Mouse (Mus musculus) gonadal fat pad, adult 2 months (tissue): ENCODE results near the gene Pitpnm2. TPM values are rescaled to one million over a fixed set of nuclear protein-coding genes. Genes with fewer than 3 reads are reported as not detected.

ENCODE experiments used
- DNase-seq: peaks from one replicate; pipeline ENCODE4 v3.0.0-alpha.2; 2012; ENCODE audit warnings: low read depth
- polyA plus RNA-seq: library from polyadenylated mRNA; depleted of rRNA; stranded (reverse); fragments of >200 nt; gene quantifications from 2 replicates; pipeline ENCODE4 v1.2.3, GENCODE M21; 2012

Gene Pitpnm2
- polyA plus RNA-seq, 1 experiment: 42.9 TPM

DNA sequence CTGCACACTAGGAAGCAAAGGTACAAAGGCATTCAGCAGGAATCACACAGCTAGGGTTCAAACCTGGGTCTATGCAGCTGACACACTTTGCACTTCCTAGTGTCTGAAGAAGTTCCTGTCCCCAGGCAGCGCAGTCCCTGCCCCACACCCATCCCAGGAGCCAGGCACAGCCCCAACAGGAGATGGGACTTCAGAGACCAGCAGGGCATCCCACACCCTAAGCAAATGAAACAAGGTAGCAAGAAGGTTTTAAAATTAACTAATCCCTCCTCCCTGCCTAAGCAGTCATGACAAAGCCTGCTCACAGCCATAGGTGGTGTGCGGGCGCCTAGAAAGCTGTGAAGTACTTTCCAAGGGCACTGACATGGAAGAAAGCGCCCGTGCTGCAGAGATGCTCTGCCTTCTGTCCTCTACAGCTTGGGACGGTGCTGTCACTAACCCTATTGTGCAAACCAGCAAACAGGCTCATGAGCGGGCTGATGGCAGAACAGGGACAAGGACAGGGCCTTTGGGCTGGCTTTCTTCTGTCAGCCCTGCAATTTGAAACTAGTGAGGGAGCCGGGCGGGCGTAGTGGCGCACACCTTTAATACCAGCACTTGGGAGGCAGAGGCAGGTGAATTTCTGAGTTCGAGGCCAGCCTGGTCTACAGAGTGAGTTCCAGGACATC lies 68.9 kb downstream of the Pitpnm2 start:
- DNase-seq: no peak

DNA sequence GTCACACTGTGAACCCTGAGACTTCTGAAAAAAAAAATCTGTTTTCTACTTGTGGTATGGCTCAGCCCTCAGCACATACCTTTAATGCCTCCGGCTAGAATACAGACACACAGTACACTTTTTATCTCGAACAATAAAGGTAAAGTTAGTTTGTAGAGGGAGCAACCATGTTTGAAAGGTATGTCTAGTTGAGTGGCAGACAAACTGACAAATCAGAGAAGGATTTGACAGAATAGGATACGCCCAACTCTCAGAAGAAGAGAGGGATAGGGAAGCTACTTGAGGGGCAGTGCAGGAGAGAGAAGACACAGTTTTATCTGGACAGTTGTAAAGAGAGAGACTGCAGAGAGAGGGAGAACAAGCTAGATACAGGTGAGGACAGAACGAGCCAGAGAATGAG lies 70.1 kb downstream of the Pitpnm2 start:
- DNase-seq: no peak

DNA sequence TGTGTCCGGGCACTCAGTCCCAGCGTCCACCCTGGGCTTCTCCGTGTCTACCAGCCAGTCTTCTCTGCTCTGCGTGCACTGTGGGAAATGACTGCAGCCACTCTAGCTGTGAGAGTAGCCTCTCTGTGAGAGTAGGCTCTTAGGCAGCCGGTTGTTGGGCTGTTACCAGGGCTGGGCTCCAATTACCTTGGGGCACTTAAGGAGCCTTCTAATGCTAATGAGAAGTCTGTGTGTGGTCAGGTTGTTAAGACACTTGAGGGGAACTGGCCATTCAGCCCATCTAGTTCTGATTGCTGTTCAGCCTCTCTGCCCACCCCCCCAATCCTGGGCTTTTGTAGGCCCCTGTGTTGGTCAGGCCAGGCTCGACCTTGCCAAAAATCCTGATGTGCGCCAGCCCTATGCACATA lies 72.8 kb downstream of the Pitpnm2 start:
- no peak for DNase-seq

DNA sequence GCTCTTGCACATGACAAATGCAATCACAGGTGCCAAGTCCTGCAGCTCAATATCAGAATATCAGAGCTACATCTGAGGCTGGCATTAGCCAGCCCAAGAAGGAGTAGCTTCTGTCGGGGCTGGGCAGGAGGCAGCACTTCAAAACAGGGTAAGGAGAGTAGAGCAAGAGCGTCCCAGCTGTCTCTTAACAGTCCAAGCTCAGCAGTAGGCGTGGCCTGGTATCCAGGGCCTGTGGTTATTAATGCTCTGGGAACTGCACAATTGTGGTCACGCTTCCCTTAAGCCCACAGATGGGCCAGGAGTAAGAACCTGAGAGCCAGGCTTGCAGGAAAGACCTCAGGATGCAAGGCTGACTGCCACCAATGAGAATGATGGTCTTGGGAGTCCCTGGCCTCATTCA lies 74.4 kb downstream of the Pitpnm2 start:
- no peak for DNase-seq

DNA sequence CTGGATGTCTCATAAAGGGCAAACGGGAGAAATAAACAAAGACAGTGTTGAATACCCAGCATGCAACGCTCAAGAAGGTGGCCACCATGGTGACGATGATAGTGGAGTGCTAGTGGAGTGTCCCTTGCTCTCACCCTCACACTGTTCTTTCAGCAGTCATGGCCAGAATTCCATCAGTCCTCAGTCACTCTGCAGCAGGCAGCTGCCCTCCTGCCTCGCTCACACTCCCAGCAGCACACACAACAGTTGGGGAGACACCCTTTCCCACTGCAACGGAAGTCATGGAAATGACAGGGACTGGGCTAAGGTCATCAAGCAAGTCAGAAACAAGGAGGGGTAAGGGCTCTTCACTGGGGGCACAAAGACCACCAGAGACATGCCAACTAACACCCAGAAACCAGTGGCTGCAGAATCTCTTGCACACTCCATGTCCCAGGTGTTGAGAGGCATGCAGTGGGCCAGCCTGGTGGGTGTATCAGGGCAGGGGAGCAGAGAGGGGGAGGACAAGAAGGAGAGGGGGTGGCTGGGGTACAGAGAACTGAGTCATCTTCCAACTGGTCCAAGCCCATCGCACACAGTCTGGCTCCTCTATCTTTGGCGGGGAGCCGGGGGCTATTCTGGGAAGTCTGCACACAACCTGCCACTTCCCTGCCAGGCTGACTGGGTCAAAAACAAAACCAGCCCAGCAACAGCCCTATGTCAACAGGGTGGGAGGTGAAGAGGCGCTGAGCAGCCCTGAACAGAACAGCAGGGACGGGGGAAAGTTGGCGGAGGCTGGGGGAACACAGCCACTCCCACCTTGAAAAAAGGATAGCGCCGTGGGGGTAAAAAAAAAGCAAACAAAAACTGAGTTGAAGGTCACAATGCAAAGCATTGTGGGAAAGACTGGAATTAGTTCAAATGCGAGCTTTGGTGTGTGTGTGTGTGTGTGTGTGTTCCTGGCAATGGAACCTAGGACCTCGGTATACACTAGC lies 76.3 kb downstream of the Pitpnm2 start:
- no peak for DNase-seq

DNA sequence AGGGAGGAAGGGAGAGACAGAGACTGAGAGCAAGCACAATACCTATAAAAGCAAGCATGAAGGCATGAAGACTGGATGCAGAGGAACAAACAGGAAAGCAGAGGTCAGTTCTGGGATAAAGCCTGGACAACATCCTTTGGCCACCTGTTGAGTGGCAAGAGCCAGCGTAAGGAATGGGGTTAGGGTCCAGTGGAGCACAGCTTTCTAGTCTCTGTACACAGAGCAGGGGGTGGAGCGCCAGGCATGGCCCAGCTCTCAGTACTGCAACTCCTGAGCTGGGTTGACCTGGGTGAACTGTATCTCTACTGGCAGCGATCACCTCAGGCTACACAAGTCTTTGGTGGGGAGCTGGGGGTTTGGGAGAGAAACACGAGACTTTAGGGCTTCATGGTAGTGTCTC lies 77.3 kb downstream of the Pitpnm2 start:
- DNase-seq: no peak

DNA sequence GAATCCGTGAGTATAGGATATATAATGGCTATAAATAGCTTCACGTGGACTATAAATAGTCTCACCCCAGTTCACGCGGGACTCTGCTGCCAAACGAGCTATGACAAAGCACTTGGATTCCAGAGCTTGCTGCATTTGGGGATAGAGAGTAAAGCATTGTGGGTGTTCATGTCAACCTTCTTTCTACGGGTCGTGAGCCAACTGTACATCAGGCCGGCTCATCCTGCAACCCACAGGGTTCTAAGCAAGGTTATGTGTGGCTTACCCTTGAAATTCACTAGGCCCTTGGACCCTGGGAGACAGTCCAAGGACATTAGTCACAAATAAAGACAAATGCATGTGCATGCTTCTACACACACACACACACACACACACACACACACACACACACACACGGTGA lies 77.8 kb downstream of the Pitpnm2 start:
- no peak for DNase-seq

DNA sequence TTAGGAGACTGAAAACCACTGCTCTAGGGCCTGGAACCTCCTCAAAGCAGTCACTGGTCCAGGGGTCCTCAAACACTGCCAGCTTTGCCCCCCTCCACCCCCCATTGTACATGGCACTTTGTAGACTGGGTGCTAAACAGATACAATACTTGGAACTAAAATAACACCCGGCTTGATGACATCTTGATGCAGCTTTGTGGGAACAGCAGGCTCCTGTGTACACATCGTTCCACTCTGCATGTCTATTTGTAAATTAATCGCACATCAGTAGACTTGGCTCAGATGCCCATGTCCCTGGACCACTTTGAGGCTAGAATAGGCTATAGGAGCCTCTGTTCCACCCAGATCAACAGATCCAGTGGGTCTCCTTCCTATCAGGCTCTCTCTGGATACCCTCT lies 80.3 kb downstream of the Pitpnm2 start:
- DNase-seq: no peak

DNA sequence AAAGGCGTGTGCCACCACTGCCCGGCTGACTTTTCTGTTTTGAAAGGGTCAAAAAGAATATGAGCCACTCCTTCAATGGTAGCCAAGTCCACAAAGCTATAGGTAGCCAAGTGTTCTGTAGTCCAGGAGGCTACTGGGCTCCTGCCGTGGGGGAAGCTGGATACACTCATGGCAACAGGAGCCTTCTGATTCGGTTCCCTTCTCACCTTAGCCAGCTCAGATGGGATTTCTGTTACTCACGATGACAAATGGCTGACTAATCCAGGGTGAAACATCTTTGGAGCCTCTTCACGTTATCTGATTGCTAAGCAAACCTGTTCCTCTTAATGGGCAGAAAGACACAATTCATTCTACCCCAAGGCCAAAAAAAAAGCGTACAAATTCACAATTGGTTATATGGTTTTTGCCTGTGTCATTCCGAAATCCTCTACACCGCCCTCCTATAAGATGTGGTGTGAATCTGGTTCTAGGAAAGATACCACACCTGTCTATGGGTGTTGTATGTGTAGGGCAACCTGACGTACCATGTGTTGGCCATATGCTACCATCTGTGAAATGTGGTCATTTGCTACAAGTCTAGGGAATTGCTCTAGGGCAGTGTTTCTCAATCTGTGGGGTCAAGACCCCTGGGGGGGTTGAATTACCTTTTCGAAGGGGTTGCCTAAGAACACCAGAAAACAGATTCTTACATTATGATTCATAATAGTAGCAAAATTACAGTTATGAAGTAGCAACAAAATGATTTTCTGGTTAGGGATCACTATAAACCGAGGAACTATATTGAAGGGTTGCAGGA lies 80.9 kb downstream of the Pitpnm2 start:
- DNase-seq: no peak

DNA sequence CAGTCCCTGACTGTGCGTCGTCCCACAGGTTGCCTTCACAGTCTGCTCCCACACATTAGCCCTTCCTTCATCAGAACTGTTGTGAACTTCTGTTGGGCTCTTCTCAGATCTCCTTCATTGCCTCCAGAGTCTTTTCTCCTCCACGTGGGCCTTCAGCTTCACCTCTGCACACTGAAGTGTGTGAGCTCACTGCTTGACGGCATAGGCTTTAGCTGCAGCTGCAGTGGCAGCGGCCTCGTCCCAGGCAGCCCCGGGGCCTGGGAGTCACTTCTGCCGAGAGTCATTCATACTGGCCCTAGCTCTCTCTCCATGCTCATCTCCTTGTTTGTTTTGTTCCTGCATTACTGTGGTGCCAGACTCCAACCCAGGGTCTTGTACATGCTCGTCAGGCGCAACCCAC lies 81.9 kb downstream of the Pitpnm2 start:
- DNase-seq: no peak

DNA sequence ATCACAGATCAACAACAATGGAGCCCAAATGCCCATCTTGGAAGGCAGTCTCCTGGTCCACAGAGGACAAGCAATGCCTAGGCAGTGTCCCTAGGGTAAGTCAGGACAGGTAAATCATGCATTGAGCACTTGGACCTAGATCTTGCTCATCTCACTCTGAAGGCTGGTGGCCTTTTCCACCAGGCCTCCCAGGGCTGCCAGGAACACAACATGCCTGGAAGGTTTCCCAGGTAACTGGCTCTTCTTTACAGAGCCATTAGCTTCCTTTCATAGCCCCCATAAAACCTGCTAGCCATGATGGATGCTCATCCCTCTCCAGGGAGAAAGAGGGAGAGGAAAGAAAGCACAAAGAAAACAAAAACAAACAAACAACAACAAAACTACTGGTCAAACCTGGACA lies 82.8 kb downstream of the Pitpnm2 start:
- no peak for DNase-seq

DNA sequence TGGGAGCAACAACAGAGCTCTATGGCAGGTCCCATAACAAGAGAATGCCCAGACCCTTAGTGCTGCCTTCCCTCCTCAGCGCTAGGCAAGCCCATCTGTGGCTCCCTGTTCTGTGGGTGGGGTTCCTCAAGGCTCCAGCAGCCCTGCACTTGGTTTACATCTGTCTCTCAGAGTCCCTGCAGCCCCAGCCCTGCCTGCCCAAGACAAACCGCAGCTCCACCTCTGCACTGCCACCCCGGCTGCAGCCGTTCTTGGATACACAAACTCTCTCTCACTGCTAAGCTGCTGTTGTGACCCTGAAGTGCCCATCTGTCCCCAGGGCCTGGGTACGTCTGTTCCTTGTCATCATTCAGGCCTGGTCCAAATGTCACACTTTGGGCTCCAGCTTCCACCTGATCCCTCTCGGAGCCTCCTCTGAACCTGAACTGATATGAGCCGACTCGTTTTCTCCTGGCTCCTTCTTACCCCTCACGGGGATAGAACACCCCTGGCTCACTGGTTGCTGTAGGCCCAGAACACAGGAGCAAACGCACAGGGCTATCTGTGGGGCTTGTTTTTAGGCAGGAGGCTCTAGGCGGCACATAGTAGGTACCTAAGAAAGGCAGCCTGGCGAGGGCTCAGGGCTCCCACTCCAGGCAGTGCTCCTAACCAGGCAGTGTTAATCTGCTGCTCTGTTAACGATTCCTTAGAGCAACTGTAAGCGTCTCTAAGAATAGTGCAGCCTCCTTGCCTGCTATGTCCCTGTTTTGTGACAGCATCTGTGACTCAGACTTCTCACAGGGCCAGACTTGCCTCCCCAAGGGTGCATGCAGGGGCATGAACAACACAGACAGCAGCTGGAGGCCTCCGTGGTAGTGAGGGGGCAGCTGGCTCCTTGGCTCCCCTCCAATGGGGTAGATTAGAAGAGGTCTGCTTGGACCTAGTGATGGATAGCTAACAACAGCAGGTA lies 83.7 kb downstream of the Pitpnm2 start:
- no peak for DNase-seq

DNA sequence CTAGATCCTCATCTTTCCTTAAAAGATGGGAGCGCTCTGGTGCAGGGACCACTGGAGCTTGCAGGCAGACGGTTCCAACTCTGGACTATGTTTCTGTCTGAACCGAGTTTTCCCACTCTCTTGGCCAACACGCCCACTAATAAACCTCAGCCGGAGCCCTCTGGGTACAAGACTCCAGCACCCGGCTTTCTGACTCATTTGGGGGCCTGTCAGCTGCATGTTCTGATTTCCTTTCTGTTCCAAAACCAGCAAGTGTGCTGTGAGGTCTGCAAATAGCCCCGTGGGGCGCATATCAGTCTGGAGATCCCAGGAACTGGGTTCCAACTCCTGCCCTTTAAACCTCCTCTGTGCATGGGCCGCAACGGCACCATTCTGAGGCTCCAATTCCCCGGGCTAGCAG lies 86.1 kb downstream of the Pitpnm2 start:
- DNase-seq: no peak

DNA sequence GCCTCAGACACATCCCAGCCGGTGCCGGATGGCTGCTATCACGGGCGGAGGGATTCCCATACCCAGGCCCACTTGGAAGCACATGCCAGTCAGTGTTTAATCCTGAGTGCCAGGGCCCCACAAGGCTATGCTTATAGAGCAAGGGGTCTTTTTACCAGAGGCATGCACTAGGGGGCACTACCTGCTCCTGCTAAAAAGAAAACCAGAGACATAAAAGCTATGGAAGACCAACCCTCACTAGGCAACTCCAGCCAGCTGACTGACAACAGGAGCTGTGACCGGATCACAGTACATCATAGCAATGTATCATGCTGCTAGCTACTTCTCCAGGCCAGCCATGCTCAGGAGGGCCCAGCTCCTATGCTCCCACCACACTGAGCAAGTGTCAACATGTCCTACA lies 87.0 kb downstream of the Pitpnm2 start:
- no peak for DNase-seq

DNA sequence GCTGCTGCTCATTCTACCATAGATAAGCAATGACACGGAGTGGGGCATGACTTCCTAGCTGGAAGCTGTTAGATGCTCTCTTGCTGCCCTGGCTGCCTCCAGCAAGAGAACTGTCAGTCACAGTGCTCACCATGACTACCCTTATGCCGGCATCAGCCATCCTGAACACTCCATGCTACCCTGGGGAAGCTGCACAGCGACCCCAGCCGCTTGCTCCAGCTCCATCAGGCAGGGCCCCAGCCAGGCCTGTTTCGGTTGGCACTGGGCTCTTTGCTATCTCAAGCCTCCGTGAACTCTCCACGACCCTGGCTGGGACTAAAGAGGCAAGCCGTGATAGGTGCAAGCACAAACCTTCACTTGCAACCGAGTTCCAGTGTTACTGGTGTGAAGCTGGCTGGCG lies 87.7 kb downstream of the Pitpnm2 start:
- DNase-seq: no peak

DNA sequence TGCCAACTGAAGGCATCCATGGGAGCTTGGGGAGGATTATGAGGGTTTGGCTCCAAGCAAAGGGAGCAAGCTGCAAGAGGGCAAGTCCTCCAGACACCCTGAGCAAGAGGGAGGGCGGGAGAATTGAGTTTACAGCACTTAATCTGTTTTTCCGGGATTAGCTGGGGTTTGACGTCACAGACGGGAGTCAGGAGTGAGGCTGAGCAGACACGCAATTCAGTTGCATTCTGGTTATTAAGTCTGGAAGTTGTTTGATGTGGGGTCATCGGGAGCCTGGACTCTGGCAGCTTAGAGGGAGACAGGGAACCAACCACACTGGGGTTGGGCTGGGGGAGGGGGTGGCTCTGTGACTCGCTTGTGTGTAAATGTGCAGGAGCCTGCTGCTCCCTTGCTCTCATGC lies 90.1 kb downstream of the Pitpnm2 start:
- no peak for DNase-seq

DNA sequence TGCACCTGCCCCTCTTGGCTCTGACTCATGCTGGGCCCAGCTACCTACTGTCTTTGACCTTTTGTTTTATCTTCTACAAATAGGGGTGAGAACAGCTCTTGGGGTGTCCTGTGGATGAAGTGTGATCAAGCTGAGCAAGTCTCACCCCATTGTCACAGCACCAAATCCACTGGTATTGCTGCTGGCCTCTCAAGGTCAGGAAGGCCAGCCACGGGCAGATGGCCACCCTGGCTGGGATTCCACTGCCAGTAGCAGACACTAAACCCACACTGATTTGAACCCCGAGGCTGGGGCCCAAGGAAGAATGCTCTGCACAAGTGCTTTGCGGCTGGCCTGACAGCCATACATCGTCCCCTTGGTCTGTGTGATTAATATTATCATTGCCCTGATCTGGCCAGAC lies 91.3 kb downstream of the Pitpnm2 start:
- DNase-seq: no peak

DNA sequence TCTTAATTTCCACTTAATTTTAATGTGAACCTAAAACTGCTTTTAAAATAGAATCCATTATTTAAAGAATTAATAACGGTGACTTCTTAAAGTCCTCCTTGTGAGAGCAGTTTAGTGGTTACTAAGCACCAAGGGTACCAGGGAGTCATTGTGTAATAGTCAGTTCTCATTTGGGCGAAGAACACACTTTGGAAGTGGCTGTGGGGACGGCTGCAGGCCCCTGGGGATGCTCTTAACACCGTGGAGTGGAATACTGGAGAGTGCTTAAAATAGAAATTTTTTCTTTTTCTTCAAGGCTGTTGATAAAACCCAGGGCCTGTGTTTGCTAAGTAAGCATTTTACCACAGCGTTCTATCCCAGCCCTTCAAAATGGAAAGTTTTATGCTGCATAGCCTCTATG lies 93.6 kb downstream of the Pitpnm2 start:
- DNase-seq: no peak

DNA sequence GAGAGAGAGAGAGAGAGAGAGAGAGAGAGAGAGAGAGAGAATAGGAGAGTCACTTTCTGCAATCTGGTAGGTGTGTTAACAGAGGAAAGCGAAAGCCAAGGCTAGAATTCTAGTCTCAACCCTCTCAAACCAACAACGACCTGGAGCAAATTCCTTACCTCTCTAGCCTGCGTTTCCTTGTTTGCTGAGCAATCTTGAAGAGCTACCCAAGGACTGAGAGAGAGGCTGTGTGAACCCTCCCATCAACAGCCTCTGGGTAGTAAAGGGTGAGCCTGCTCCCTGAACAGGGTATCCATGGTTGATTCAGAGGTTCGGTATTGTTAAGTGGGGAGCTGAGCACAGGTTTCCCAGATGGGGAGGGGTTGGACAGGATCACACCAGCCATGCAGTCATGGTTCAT lies 96.8 kb downstream of the Pitpnm2 start:
- DNase-seq: no peak

DNA sequence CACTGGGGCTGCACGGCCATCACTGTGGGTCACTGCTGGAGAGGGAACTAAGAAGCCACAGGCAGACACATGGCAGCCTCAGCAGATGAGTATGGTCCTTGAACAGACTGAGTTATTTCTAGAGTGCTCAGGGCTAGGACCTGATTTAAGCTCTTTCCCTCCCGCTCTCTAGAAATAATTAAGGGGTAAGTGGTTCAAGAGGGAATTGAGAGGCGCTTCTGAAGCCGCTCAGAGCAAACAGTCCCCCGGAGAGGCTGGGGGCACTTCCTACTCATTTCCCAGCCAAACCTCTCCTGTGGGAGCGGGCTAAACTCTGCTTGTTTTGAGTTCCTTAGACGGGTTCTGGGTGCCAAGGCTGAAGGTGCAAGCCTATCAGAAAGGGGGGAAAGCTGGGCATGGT lies 98.7 kb downstream of the Pitpnm2 start:
- no peak for DNase-seq

DNA sequence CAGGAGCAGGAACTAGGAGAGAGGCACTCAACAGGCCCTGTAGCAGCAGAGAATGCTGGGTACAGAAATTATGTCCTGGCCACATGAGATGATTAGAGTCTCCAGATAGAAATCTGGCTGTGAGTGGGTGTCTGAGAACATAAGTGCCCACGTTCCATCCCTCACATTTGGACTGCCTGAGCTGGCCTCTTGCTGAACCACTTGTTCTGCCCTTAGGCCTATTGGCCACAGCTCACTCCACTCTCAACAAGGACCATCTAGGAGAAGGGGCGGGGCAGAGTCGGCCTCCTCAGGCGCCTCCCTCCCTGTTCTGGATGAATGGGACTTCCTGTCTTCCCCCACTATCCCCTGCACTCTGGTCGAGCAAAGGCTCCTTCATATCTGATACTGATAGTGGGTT lies 100.5 kb downstream of the Pitpnm2 start:
- no peak for DNase-seq
